Mouse (Mus musculus) myocyte (in vitro differentiated cells): ENCODE data around the gene Abhd12b.

Source experiments
- POLR2A ChIP-seq: IDR thresholded peaks from one replicate; pipeline ENCODE4 v1.6.1; 2011; ENCODE audit warnings: low read depth, mild to moderate bottlenecking, control low read depth, moderate library complexity; ENCODE audit not compliant: insufficient read length
- POLR2AphosphoS2 ChIP-seq: IDR thresholded peaks from one replicate; pipeline ENCODE4 v1.6.1; 2011; ENCODE audit warnings: low read depth, control low read depth; ENCODE audit not compliant: insufficient read length
- TCF3 ChIP-seq: IDR thresholded peaks from one replicate; pipeline ENCODE4 v1.6.1; 2011; ENCODE audit warnings: low read depth, control low read depth; ENCODE audit not compliant: insufficient read length
- USF1 ChIP-seq: IDR thresholded peaks from one replicate; pipeline ENCODE4 v1.6.1; 2011; ENCODE audit warnings: low read depth, mild to moderate bottlenecking, control low read depth, moderate library complexity

DNA sequence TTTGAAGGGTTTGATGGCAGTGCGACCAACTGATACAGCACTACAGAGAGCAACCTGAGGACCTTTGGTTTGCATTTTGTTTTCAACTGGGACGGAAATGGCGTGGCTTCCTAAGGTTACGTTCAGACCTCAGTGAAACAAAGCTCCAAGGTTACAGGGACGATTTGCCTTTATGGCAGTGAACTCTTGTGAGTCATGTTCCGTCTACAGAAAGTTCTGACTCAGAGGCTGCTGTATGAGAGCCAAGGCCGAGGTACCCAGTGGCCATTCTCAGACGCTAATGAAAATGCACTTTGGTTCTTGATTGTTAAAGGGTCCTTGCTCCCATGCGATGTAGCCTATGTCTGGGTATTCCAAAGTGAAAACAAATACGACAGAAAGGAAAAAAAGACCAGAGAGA is 36.8 kb upstream of the Abhd12b start:
- TF ChIP-seq POLR2A (no peak), POLR2AphosphoS2 (no peak), TCF3 (no peak), USF1 (no peak)
